Mouse (Mus musculus) bone marrow macrophage, adult 2 months (primary cell): ENCODE results near the gene Glod4.

Experiments
- CTCF ChIP-seq: IDR thresholded peaks from 2 replicates; pipeline ENCODE4 v1.5.1; 2012; ENCODE audit warnings: low read depth, mild to moderate bottlenecking, low read length, moderate library complexity
- POLR2A ChIP-seq: IDR thresholded peaks from 2 replicates; pipeline ENCODE4 v1.6.1; 2012; ENCODE audit warnings: mild to moderate bottlenecking, low read depth, low read length, borderline replicate concordance

- TF ChIP-seq POLR2A (no peak), CTCF (no peak)
Measured at GRCm38 (mm10) chr11:76291960-76292359, 48.4 kb upstream of the Glod4 start.
